Mouse (Mus musculus): Measurements from ENCODE around the gene Maz. TPM values are rescaled to one million over a fixed set of nuclear protein-coding genes. Genes with fewer than 3 reads are reported as not detected.
A peak's percentile ranks its signal among the peaks of the same experiment; 100 is the strongest.

Maz gene
- 41.5 and 66.9 TPM in 2 replicates for polyA plus RNA-seq (2016; fragmentation: Nextera tagmentation; extraction: Ambion mirVana)

GRCm38 (mm10) chr7:127026984-127027726 is at the start of gene Maz:
Gene Maz, minus strand, starts transcription at chr7:127027037.
- Histone ChIP-seq H3K36me3 (peaks cover 70% of the 10 kb centered on the region), H3K27ac (peak within 1 kb of the TSS; percentile 100), H3K9me3 (no peaks in the 10 kb centered on the region), H3K4me3 (peak within 1 kb of the TSS; percentile 82), H3K4me1 (peaks cover 44% of the 10 kb centered on the region), H3K27me3 (ENCODE audit: insufficient read depth, poor library complexity, severe bottlenecking) (no peaks in the 10 kb centered on the region)
- 1% methylated on average over 52 of the region's 63 CpGs for WGBS
- peak; percentile 99 for DNase-seq (ENCODE audit: low spot score)

DNA sequence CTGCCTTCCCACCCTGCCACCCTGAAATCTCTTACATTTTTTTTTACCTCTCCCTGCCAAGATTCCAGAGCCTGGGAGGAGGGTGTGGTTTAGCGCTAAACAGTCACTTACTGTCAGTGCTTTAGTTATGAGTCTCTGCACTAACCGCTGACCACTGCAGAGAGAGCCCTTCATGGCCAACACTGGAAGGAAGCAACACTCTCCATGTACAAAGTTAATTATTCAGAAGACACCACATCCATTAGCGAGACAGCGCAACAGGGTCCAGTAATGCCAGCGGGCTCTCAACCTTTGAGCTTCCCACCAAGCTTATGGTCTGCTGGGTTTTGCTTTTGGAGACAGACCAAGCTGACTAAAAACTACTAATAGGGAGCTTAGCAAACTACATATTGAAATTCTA is 49.4 kb upstream of the Maz start:
- Histone ChIP-seq H3K4me3 (no peak overlapping the region), H3K27me3 (ENCODE audit: insufficient read depth, poor library complexity, severe bottlenecking) (no peaks in the 10 kb centered on the region), H3K36me3 (no peaks in the 10 kb centered on the region), H3K27ac (no peak overlapping the region), H3K4me1 (peaks cover 15% of the 10 kb centered on the region; the same call in 1 of the 2 replicates), H3K9me3 (no peaks in the 10 kb centered on the region)
- WGBS, result 85% methylated on average over 5 of the region's 5 CpGs
- DNase-seq (ENCODE audit: low spot score), result no peak

DNA sequence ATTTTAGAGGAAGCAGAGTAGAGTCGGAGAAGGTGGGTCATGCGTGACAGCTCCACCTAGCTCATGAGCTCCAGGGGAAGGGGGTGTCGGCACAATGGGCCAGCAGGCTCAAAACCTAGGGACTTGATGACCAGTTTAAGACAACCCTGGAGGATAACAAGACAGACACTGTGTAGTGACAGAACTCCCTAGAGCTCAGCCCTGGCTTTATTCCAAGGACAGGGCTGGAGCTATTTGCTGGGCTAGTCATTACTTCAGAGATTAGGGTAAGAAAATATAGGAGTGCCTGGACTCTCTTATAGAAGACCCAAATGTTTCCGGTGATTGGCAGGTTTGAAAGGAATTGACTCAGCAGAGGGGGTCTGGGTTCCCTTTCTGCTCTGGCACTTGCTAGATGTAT is 46.4 kb upstream of the Maz start:
- no peaks in the 10 kb centered on the region for H3K27me3 ChIP-seq (ENCODE audit: insufficient read depth, poor library complexity, severe bottlenecking)
- no peak for DNase-seq (ENCODE audit: low spot score)
- peaks cover 11% of the 10 kb centered on the region; the same call in 1 of the 2 replicates for H3K4me1 ChIP-seq
- H3K36me3 ChIP-seq, result no peaks in the 10 kb centered on the region
- 84% methylated on average over 4 of the region's 4 CpGs for WGBS
- H3K4me3 ChIP-seq, result no peak overlapping the region
- H3K9me3 ChIP-seq, result no peaks in the 10 kb centered on the region
- no peak overlapping the region for H3K27ac ChIP-seq

DNA sequence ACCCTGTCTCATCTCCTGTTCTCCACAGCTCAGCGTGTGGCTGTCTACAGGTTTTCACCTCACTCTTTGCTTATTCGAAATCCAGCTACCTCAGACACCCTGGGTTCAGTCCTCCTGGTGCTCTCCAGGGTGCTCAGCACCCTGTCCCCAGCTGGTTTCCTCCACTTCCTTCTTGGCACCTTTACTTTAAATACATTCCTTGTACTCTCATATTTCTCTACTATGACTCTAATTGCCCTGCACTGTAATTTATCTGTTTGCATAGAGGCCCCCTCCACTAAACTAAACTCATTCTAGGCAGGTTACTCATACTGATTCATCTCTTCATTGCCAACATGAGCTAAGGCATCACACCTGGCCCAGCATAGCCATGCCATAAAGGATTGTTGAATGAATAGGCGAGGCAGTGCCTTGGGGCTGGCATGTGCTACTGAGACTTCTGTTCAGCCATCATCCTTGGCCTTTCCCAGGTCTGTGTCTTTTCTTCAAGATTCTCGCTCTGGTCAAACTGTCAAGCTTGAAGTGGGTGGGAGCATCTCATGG is 44.1 kb upstream of the Maz start:
- WGBS, result 64% methylated on average over 4 of the region's 4 CpGs
- H3K27ac ChIP-seq, result no peak overlapping the region
- H3K4me3 ChIP-seq, result no peak overlapping the region
- H3K9me3 ChIP-seq, result no peaks in the 10 kb centered on the region
- no peak for DNase-seq (ENCODE audit: low spot score)
- no peaks in the 10 kb centered on the region for H3K36me3 ChIP-seq
- H3K4me1 ChIP-seq, result peaks cover 5% of the 10 kb centered on the region; the same call in 1 of the 2 replicates
- no peaks in the 10 kb centered on the region for H3K27me3 ChIP-seq (ENCODE audit: insufficient read depth, poor library complexity, severe bottlenecking)

GRCm38 (mm10) chr7:127066317-127066716 is 39.5 kb upstream of the Maz start:
- 65% methylated on average over 4 of the region's 4 CpGs for WGBS
- no peaks in the 10 kb centered on the region for H3K36me3 ChIP-seq
- no peak overlapping the region for H3K27ac ChIP-seq
- DNase-seq (ENCODE audit: low spot score), result no peak
- no peaks in the 10 kb centered on the region for H3K4me1 ChIP-seq
- H3K9me3 ChIP-seq, result no peaks in the 10 kb centered on the region
- no peak overlapping the region for H3K4me3 ChIP-seq
- H3K27me3 ChIP-seq (ENCODE audit: insufficient read depth, poor library complexity, severe bottlenecking), result no peaks in the 10 kb centered on the region

DNA sequence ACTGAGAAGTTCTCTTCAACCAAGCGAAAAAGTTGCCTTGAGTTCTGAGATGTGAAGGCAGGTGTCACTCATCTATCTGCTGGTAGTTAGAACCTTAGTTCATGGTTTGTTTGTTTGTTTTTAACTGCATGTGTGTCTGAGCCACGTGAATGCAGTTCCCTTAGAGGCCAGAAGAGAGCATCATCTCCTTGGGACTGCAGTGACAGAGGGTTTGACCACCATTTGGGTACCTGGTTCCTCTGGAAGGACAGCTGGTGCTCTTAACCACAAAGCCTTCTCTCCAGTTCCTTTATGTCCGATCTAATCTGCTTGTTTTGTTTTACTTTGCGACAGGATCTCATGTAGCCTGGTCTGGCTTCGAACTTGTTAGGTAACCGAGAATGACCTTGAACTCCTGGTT is 38.7 kb upstream of the Maz start:
- WGBS, result 84% methylated on average over 6 of the region's 6 CpGs
- H3K27ac ChIP-seq, result no peak overlapping the region
- H3K4me3 ChIP-seq, result no peak overlapping the region
- no peaks in the 10 kb centered on the region for H3K27me3 ChIP-seq (ENCODE audit: insufficient read depth, poor library complexity, severe bottlenecking)
- DNase-seq (ENCODE audit: low spot score), result no peak
- no peaks in the 10 kb centered on the region for H3K9me3 ChIP-seq
- H3K4me1 ChIP-seq, result no peaks in the 10 kb centered on the region
- no peaks in the 10 kb centered on the region for H3K36me3 ChIP-seq

DNA sequence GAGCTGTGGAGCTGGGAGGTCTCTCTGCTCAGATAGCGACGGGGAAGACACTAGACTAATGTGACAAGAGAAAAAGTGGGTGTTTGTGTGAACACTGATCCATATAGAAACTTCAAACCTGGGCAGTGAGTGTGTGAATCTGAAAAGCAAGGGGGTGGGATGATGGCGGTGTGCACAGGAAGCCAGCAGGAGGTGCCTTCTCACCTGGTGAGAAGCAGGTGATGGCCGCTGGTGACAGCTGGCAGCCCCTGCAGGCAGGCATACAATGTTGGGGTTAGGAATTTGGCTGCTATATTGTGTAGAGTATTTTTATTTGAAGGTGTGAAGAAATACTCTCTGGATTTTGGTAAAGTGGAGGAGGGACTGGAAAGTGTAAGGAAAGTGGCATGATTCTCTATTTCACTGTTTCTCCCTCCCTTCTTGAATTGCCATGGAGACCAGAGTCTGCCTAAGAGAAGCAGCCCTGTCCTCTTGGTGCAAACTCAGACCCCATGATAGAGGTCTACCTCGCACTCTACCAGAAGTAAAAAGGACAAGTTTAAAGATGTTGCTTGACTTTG is 28.3 kb upstream of the Maz start:
- no peak overlapping the region for H3K27ac ChIP-seq
- H3K4me3 ChIP-seq, result no peak overlapping the region
- DNase-seq (ENCODE audit: low spot score), result no peak
- no peaks in the 10 kb centered on the region for H3K4me1 ChIP-seq
- WGBS, result 52% methylated on average over 5 of the region's 5 CpGs
- no peaks in the 10 kb centered on the region for H3K9me3 ChIP-seq
- H3K36me3 ChIP-seq, result no peaks in the 10 kb centered on the region
- no peaks in the 10 kb centered on the region for H3K27me3 ChIP-seq (ENCODE audit: insufficient read depth, poor library complexity, severe bottlenecking)

DNA sequence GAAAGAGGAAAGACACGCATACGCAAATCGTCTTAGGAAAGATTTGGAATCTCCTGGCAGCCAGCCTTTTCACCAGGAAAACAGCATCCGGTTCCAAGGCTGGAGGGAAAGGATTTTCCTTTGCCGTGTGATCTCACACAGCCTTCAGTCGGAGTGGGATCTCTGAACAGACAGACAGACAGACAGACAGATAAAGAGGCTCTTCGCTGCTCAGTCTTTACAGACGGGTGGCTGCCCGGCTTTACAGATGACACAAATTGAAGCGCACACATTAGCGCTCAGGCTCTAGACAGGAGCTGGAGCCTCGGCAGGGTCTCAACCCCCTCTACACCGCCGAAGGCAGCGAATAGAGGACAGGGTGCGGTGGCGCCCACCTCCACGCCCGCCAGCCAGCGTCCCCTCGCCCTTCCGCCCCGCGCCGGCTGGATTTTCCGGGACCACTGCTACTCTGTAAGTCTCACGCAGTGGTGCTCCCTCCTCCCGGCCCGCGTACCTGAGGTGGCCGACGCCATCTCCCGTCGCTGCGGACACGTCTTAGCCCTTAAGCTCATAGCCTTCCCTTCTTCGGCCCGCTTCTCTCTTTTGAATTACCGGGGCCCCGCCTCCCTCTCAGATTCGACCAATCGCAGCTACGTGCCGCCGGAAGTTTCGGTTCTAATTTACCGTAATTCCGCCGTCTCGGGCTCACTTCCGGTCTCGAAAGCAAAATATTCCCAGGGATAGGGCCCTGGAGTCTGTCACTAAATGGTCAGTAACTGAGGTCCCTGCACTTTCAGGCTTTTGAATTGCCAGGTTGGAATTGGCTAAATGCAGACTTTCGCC is 15.2 kb upstream of the Maz start, which contains the start of gene Kif22:
Gene Kif22, minus strand, starts transcription at position 621 of the 822 bp plus-strand sequence.
- Histone ChIP-seq H3K36me3 (peaks cover 27% of the 10 kb centered on the region), H3K4me3 (peak within 1 kb of the TSS; percentile 94), H3K4me1 (peaks cover 16% of the 10 kb centered on the region), H3K27me3 (ENCODE audit: insufficient read depth, poor library complexity, severe bottlenecking) (no peaks in the 10 kb centered on the region), H3K9me3 (no peaks in the 10 kb centered on the region), H3K27ac (peak within 1 kb of the TSS; percentile 94)
- WGBS, result under 1% methylated on average over 53 of the region's 53 CpGs
- DNase-seq (ENCODE audit: low spot score), result peak; percentile 94

- no peak overlapping the region for H3K4me3 ChIP-seq
- H3K27ac ChIP-seq, result no peak overlapping the region
- H3K4me1 ChIP-seq, result peaks cover 14% of the 10 kb centered on the region
- peaks cover 82% of the 10 kb centered on the region for H3K36me3 ChIP-seq
- WGBS, result 68% methylated on average over 1 of the region's 1 CpGs
- no peaks in the 10 kb centered on the region for H3K27me3 ChIP-seq (ENCODE audit: insufficient read depth, poor library complexity, severe bottlenecking)
- DNase-seq (ENCODE audit: low spot score), result no peak
- H3K9me3 ChIP-seq, result no peaks in the 10 kb centered on the region
These were observed 4.4 kb upstream of the Maz start for GRCm38 (mm10) chr7:127031244-127031643.

DNA sequence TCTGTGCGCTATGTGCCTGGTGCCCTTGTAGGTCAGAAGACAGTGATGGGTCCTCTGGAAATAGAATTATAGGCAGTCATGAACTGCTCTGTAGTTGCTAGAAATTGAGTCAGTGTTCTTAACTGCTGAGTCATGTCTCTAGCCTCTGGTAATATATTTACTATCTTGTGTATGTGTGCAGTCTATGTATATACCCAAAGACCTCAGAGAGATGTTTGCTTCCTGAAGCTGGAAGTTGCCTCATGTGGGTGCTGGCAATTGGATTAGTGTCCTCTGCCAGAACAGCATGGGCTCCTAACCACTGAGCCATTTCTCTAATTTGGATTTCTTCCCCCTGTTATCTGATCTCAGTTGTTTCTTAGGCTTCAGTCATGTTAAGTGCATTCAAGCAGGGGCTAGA is 3.3 kb upstream of the Maz start:
- H3K36me3 ChIP-seq, result peaks cover 73% of the 10 kb centered on the region
- no peak overlapping the region for H3K27ac ChIP-seq
- peaks cover 14% of the 10 kb centered on the region for H3K4me1 ChIP-seq

GRCm38 (mm10) chr7:127027885-127028284 is 1.0 kb upstream of the Maz start:
- DNase-seq (ENCODE audit: low spot score), result no peak
- H3K4me3 ChIP-seq, result peak overlapping the region; percentile 82
- 73% methylated on average over 8 of the region's 8 CpGs for WGBS
- H3K36me3 ChIP-seq, result peaks cover 70% of the 10 kb centered on the region
- no peaks in the 10 kb centered on the region for H3K9me3 ChIP-seq
- H3K4me1 ChIP-seq, result peaks cover 37% of the 10 kb centered on the region
- H3K27ac ChIP-seq, result peak overlapping the region; percentile 100
- H3K27me3 ChIP-seq (ENCODE audit: insufficient read depth, poor library complexity, severe bottlenecking), result no peaks in the 10 kb centered on the region

More for the DNA sequence above, 3.3 kb upstream of the Maz start:
- H3K9me3 ChIP-seq, result no peaks in the 10 kb centered on the region
- H3K27me3 ChIP-seq (ENCODE audit: insufficient read depth, poor library complexity, severe bottlenecking), result no peaks in the 10 kb centered on the region
- H3K4me3 ChIP-seq, result no peak overlapping the region
- DNase-seq (ENCODE audit: low spot score), result no peak
- 100% methylated on average over 1 of the region's 1 CpGs for WGBS

DNA sequence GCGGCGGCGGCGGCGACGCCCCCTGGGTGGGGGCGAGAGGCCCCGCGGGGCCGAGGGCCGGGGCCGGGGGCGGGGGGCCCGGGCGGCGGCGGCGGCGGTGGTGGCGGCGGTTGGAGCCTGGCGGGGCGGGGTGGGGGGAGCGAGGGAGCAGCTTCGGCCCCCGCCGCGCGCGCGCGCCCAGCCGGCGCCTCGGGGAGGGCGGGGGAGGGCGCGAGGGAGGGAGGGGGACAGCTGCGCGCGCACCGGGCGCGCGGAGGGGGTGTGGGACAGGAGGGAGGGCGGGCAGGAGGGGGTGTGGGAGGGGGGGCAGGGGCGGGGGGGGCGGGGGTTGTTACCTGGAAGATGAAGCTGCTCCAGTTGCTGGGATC is 237 bp downstream of the Maz start:
- H3K36me3 ChIP-seq, result peaks cover 67% of the 10 kb centered on the region
- no peak for DNase-seq (ENCODE audit: low spot score)
- WGBS, result 4% methylated on average over 28 of the region's 48 CpGs
- H3K4me3 ChIP-seq, result peak overlapping the region; percentile 82
- no peaks in the 10 kb centered on the region for H3K9me3 ChIP-seq
- H3K27ac ChIP-seq, result peak overlapping the region; percentile 100
- peaks cover 50% of the 10 kb centered on the region for H3K4me1 ChIP-seq
- H3K27me3 ChIP-seq (ENCODE audit: insufficient read depth, poor library complexity, severe bottlenecking), result no peaks in the 10 kb centered on the region
